Mouse (Mus musculus) lung, embryonic 14.5 days (tissue): ENCODE measurements around the gene A130010J15Rik. TPM values are rescaled to one million over a fixed set of nuclear protein-coding genes. Genes with fewer than 3 reads are reported as not detected.

Source experiments
- ATAC-seq: fragments of 200-750 bp; cut with Nextera tagmentation; 2 replicates; pipeline ENCODE4 v1.8.0; 2017; ENCODE audit warnings: mild to moderate bottlenecking, moderate TSS enrichment, moderate library complexity; ENCODE audit not compliant: insufficient read depth
- DNase-seq: peaks from one replicate; pipeline ENCODE4 v3.0.0-alpha.2; 2015
- H3K27ac ChIP-seq: fragments of 300-500 bp; sonication (generic); 2 replicates; pipeline ENCODE4 v1.5.1; 2014; ENCODE audit warnings: low read depth, mild to moderate bottlenecking, moderate library complexity
- H3K27me3 ChIP-seq: fragments of 300-500 bp; sonication (generic); 2 replicates; pipeline ENCODE4 v1.6.1; 2014; ENCODE audit warnings: low read length, control low read depth; ENCODE audit not compliant: insufficient read depth
- H3K36me3 ChIP-seq: fragments of 300-500 bp; sonication (generic); 2 replicates; pipeline ENCODE4 v1.6.1; 2014; ENCODE audit warnings: control low read depth; ENCODE audit not compliant: insufficient read depth
- H3K4me1 ChIP-seq: fragments of 300-500 bp; sonication (generic); 2 replicates; pipeline ENCODE4 v1.6.1; 2014; ENCODE audit warnings: antibody characterized with exemption, control low read depth; ENCODE audit not compliant: insufficient read depth
- H3K4me2 ChIP-seq: fragments of 300-500 bp; sonication (generic); 2 replicates; pipeline ENCODE4 v1.6.1; 2014; ENCODE audit warnings: mild to moderate bottlenecking
- H3K4me3 ChIP-seq: fragments of 300-500 bp; sonication (generic); 2 replicates; pipeline ENCODE4 v1.5.1; 2014; ENCODE audit warnings: low read depth, low read length
- H3K9ac ChIP-seq: fragments of 300-500 bp; sonication (generic); 2 replicates; pipeline ENCODE4 v1.6.1; 2014
- H3K9me3 ChIP-seq: fragments of 300-500 bp; sonication (generic); 2 replicates; pipeline ENCODE4 v1.6.1; 2016; ENCODE audit warnings: low read depth, low read length, control low read depth
- CTCF ChIP-seq: IDR thresholded peaks from 2 replicates; pipeline ENCODE4 v1.5.1; 2016; ENCODE audit warnings: antibody characterized with exemption, low read depth
- WGBS: fragments of 180-500 bp; shearing (Covaris S2); extraction: QIAGEN DNeasy Blood & Tissue Kit; methylation state at CpG from one replicate; pipeline ENCODE4 v1.1.7; 2014; 5-methylcytosine and 5-hydroxymethylcytosine counted together
- polyA plus RNA-seq: library from polyadenylated mRNA; unstranded; fragments of >200 nt; fragmentation: Nextera tagmentation; extraction: Ambion mirVana; gene quantifications from 2 replicates; pipeline ENCODE4 v1.2.1, GENCODE M21; 2014

The A130010J15Rik gene
- polyA plus RNA-seq, 1 experiment from 2014 or later: 16.0 TPM

- DNase-seq (no peak), ATAC-seq (no peak)
- WGBS: 67% methylated on average over 7 of the region's 7 CpGs
- H3K4me3 ChIP-seq: no peak overlapping the region
- no peaks in the 10 kb centered on the region for H3K27me3 ChIP-seq
- no peaks in the 10 kb centered on the region for H3K9me3 ChIP-seq
- H3K4me2 ChIP-seq: no peak overlapping the region
- no peaks in the 10 kb centered on the region for H3K36me3 ChIP-seq
- H3K9ac ChIP-seq: no peak overlapping the region
- no peak overlapping the region for H3K27ac ChIP-seq
- H3K4me1 ChIP-seq: no peaks in the 10 kb centered on the region
- no peak for TF ChIP-seq CTCF
These were observed 26.7 kb upstream of the A130010J15Rik start for GRCm38 (mm10) chr1:193141118-193141517.

- Histone ChIP-seq H3K4me1 (no peaks in the 10 kb centered on the region), H3K4me3 (no peak overlapping the region), H3K36me3 (no peaks in the 10 kb centered on the region), H3K27ac (no peak overlapping the region), H3K4me2 (no peak overlapping the region), H3K27me3 (no peaks in the 10 kb centered on the region), H3K9me3 (no peaks in the 10 kb centered on the region), H3K9ac (no peak overlapping the region)
- 76% methylated on average over 8 of the region's 8 CpGs for WGBS
- TF ChIP-seq CTCF: no peak
- no peak for DNase-seq
- no peak for ATAC-seq
These were observed 25.3 kb upstream of the A130010J15Rik start for GRCm38 (mm10) chr1:193142517-193143062.

GRCm38 (mm10) chr1:193144516-193144915 is 23.3 kb upstream of the A130010J15Rik start:
- 77% methylated on average over 6 of the region's 6 CpGs for WGBS
- H3K9me3 ChIP-seq: no peaks in the 10 kb centered on the region
- ATAC-seq (no peak), DNase-seq (no peak)
- no peak for TF ChIP-seq CTCF
- H3K9ac ChIP-seq: no peak overlapping the region
- no peaks in the 10 kb centered on the region for H3K4me1 ChIP-seq
- H3K4me2 ChIP-seq: no peak overlapping the region
- no peaks in the 10 kb centered on the region for H3K36me3 ChIP-seq
- no peak overlapping the region for H3K4me3 ChIP-seq
- no peak overlapping the region for H3K27ac ChIP-seq
- H3K27me3 ChIP-seq: no peaks in the 10 kb centered on the region

- Histone ChIP-seq H3K27me3 (no peaks in the 10 kb centered on the region), H3K9me3 (no peaks in the 10 kb centered on the region), H3K4me3 (no peak overlapping the region), H3K27ac (no peak overlapping the region), H3K9ac (no peak overlapping the region), H3K4me1 (no peaks in the 10 kb centered on the region), H3K4me2 (no peak overlapping the region), H3K36me3 (no peaks in the 10 kb centered on the region)
- ATAC-seq (no peak), DNase-seq (no peak)
- no peak for TF ChIP-seq CTCF
- WGBS: 68% methylated on average over 4 of the region's 4 CpGs
These were observed 22.7 kb upstream of the A130010J15Rik start for GRCm38 (mm10) chr1:193145101-193145500.

GRCm38 (mm10) chr1:193146416-193146815 is 21.4 kb upstream of the A130010J15Rik start:
- no peak for DNase-seq
- TF ChIP-seq CTCF: no peak
- Histone ChIP-seq H3K27ac (no peak overlapping the region), H3K36me3 (no peaks in the 10 kb centered on the region), H3K4me2 (no peak overlapping the region), H3K27me3 (no peaks in the 10 kb centered on the region), H3K4me1 (0 out of 2 replicates have a peak, but pooled peaks cover 3% of the 10 kb centered on the region), H3K4me3 (no peak overlapping the region), H3K9me3 (no peaks in the 10 kb centered on the region), H3K9ac (no peak overlapping the region)
- 79% methylated on average over 1 of the region's 1 CpGs for WGBS
- no peak for ATAC-seq

GRCm38 (mm10) chr1:193149231-193149630 is 18.6 kb upstream of the A130010J15Rik start:
- Histone ChIP-seq H3K4me3 (no peak overlapping the region), H3K9me3 (no peaks in the 10 kb centered on the region), H3K9ac (no peak overlapping the region), H3K27me3 (peaks cover 22% of the 10 kb centered on the region), H3K4me2 (no peak overlapping the region), H3K4me1 (0 out of 2 replicates have a peak, but pooled peaks cover 3% of the 10 kb centered on the region), H3K27ac (no peak overlapping the region), H3K36me3 (no peaks in the 10 kb centered on the region)
- ATAC-seq (no peak), DNase-seq (no peak)
- 62% methylated on average over 3 of the region's 3 CpGs for WGBS
- TF ChIP-seq CTCF: no peak

- no peak overlapping the region for H3K27ac ChIP-seq
- DNase-seq (peak; percentile 44), ATAC-seq (no peak)
These were observed 16.7 kb upstream of the A130010J15Rik start for GRCm38 (mm10) chr1:193151134-193151533.

More at GRCm38 (mm10) chr1:193151134-193151533, 16.7 kb upstream of the A130010J15Rik start:
- H3K9me3 ChIP-seq: no peaks in the 10 kb centered on the region
- H3K36me3 ChIP-seq: no peaks in the 10 kb centered on the region
- H3K4me3 ChIP-seq: no peak overlapping the region
- 22% methylated on average over 7 of the region's 7 CpGs for WGBS
- TF ChIP-seq CTCF: no peak
- 0 out of 2 replicates have a peak, but pooled peaks cover 3% of the 10 kb centered on the region for H3K4me1 ChIP-seq
- H3K27me3 ChIP-seq: peaks cover 25% of the 10 kb centered on the region
- H3K9ac ChIP-seq: no peak overlapping the region
- no peak overlapping the region for H3K4me2 ChIP-seq
